Mouse (Mus musculus): ENCODE data around the gene Rs1.

DNA sequence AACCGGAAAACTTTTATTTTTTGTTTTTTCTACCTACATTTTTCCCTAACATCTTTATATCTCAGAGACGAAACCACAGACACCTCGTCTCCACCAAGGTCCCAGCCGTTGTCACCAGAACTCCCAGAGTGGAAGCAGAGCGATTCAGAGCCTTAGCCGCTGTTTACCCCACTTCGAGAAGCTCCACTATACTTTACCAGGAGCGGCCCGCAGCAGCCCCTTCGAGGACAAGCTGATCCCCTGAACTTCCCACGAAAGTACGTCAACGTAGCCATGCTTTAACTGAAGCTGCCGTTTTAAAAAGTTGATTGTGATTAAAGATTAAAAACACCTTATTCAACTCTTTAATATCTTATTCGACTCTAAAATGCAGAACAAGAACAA lies 1.6 kb upstream of the Rs1 start:
- TF ChIP-seq POLR2A (IDR thresholded peaks at IDR 0.05; ENCODE audit: control insufficient read depth, low read depth, low read length) (no peak), CTCF (IDR thresholded peaks at IDR 0.05; ENCODE audit: control insufficient read depth, insufficient read depth, insufficient replicate concordance, low read depth, low read length) (no peak)

All from testis, adult 2 months (tissue).